Mouse (Mus musculus): ENCODE measurements around the gene Sdhaf3.
A peak's percentile ranks its signal among the peaks of the same experiment; 100 is the strongest.

Sdhaf3 gene

GRCm38 (mm10) chr6:7068782-7069181, 113.0 kb downstream of the Sdhaf3 start:
- no peak for DNase-seq (ENCODE audit: low read depth)

- no peak for DNase-seq (ENCODE audit: low read depth)
Measured at GRCm38 (mm10) chr6:7069463-7069862, 113.7 kb downstream of the Sdhaf3 start.

GRCm38 (mm10) chr6:7082054-7082453, 126.2 kb downstream of the Sdhaf3 start:
- DNase-seq (ENCODE audit: low read depth), result no peak

DNA sequence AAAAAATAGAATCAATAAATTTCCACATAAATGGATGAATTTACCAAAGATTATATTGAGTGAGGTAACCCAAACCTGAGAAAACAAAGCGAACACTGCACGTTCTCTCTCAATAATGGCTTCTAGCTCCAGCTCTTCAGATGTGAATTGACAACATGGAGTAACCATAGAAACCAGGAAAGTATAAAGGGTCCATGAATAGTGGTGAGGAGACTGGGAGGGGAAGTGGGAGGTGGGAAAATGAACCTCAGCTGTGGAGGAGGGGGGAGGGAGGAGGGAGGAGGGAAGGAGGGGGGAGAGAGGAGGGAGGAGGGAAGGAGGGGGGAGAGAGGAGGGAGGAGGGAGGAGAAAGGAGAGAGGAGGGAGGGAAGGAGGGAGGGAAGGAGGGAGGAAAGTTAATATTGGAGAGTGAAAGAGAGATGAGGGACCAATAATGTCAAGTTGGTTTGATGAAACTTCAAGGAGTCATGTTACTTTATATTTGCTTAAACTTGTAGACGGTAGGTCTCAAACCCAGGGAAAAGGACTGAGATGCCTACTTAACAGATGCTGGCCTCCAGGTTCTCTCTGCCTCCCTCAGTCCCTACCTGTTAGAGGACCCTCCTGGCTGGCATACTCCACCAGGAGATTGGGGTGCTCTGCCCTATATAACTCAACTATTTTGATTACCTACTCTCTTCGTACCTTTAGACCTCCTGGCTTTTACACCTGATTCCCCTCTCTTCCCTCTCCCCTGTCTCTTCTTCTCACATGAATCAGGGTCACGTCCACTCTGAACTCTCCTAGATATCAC, 126.9 kb downstream of the Sdhaf3 start:
- DNase-seq (ENCODE audit: low read depth), result no peak

DNA sequence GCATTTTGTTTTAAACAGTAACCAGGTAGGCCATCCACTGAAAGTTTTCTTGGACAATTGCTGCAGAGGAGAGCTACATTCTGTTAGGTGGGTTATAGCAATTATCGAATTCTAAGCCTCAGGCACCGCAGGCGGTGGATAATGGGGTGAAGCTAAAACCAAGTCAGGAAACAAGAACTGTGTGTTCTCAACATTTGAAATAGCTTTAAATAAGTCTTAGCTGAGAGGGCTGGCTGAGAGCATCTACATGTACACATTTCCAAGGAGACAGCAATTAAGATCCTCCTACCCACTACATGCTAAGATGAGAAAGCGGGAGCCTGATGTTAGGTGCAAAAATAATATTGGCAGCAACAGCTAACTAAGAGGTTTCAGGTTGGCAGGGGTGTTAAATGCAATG, 127.9 kb downstream of the Sdhaf3 start:
- no peak for DNase-seq (ENCODE audit: low read depth)

DNA sequence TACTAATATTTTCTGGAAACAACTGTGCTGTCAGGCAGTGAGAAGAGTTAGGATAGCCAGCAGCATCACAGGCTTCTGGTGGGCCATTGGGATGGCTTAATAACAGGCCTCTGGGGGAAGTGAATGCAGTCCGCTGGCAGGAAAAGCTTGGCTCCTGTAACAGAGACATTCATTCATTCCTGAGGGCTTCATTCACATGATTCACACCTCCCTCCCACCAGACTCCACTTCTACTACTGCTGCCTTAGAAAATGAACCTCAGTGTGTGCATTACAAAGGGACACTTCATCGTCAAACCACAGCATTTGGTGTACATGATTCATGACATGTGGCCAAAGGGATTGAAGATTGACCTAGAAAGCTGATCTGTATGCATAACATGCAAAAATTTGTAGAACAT, 128.6 kb downstream of the Sdhaf3 start:
- peak; percentile 10 for DNase-seq (ENCODE audit: low read depth)

GRCm38 (mm10) chr6:7085506-7085905, 129.7 kb downstream of the Sdhaf3 start:
- no peak for DNase-seq (ENCODE audit: low read depth)

DNA sequence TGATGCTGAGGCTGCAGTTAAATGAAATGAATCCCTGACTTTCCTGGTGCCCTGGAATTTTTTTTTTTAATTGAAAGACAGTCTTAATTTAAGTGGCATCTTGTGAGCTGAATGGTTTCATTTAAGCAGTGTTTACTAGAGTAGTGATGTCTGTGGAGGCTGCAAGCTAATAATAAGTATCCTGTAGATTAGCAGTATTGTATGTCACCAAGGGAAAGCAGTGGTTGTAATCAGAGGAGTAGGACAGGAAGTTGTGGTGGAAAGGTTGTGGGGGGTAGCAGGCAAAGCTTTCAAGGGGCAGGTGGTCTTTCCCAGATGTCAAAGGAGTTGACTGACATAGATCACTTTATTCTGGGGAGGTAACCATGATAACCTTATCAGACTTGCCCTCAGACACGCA, 136.3 kb downstream of the Sdhaf3 start:
- DNase-seq (ENCODE audit: low read depth), result no peak

Measured in fibroblast of lung, adult 2 months (primary cell).